Mouse (Mus musculus): ENCODE results near the gene Gprin1.

GRCm38 (mm10) chr13:54758756-54759470, 9.2 kb upstream of the Gprin1 start:
- no peak for TF ChIP-seq POLR2A (IDR thresholded peaks at IDR 0.05; ENCODE audit: borderline replicate concordance, extremely low read depth, insufficient read depth, insufficient read length, poor library complexity, severe bottlenecking)
- no peak for TF ChIP-seq CTCF (IDR thresholded peaks at IDR 0.05; ENCODE audit: borderline replicate concordance, extremely low read depth, insufficient read depth, insufficient read length)

All from brain, embryonic 14.5 days (tissue).